Mouse (Mus musculus): ENCODE measurements around the gene Prdm16. TPM values are rescaled to one million over a fixed set of nuclear protein-coding genes. Genes with fewer than 3 reads are reported as not detected.

Gene Prdm16
- polyA plus RNA-seq, 1 experiment: not detected

DNA sequence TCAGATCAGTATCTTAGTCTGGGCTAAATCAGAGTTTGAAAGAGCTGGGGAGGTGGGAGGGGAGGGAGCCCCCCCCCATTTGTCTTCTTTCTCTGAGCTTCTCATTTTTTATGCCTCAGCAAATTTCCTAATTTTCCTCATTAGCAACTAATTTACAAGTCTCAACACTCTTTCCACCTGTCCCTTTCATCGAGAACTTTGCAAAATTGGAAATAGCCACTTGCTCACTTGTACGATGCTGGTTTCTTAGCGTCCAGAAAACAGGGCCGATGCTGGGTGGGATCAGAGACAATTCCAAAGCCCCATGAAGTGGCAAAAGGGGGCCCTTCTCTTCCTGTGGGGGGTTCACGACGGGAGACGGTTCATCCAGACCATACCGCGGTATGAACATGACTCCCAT lies 91.4 kb downstream of the Prdm16 start:
- H3K79me3 ChIP-seq (ENCODE audit: low read depth): no peaks in the 10 kb centered on the region
- H3K79me2 ChIP-seq (ENCODE audit: control insufficient read depth, insufficient read depth): no peaks in the 10 kb centered on the region
- H3K27me3 ChIP-seq (ENCODE audit: control insufficient read depth, insufficient read depth, insufficient read length): no peaks in the 10 kb centered on the region
- H3K4me3 ChIP-seq (ENCODE audit: insufficient read depth, poor library complexity, severe bottlenecking): no peak overlapping the region
- no peak for TF ChIP-seq FOSL1 (IDR thresholded peaks at IDR 0.05; ENCODE audit: insufficient read depth, low read length, poor library complexity, severe bottlenecking)
- no peak for TF ChIP-seq USF1 (IDR thresholded peaks at IDR 0.05; ENCODE audit: low read depth)
- no peak for TF ChIP-seq MAX (IDR thresholded peaks at IDR 0.05)
- no peak for TF ChIP-seq CEBPB (IDR thresholded peaks at IDR 0.05; ENCODE audit: low read depth)
- TF ChIP-seq MYOD1 (IDR thresholded peaks at IDR 0.05; ENCODE audit: control insufficient read depth, insufficient read length, low read depth): no peak
- no peak for TF ChIP-seq CTCF (IDR thresholded peaks at IDR 0.05; ENCODE audit: control insufficient read depth, insufficient read depth, insufficient read length)
- no peak for TF ChIP-seq MYOG (IDR thresholded peaks at IDR 0.05; ENCODE audit: control insufficient read depth, extremely low read depth, insufficient read length)
- H3ac ChIP-seq (ENCODE audit: control insufficient read depth, insufficient read length, low read depth): no peak overlapping the region
- H3K36me3 ChIP-seq (ENCODE audit: control insufficient read depth, insufficient read depth): no peaks in the 10 kb centered on the region

- Histone ChIP-seq H3K27me3 (ENCODE audit: control insufficient read depth, insufficient read depth, insufficient read length) (no peaks in the 10 kb centered on the region), H3K36me3 (ENCODE audit: control insufficient read depth, insufficient read depth) (no peaks in the 10 kb centered on the region), H3K4me3 (ENCODE audit: insufficient read depth, poor library complexity, severe bottlenecking) (no peak overlapping the region), H3K79me2 (ENCODE audit: control insufficient read depth, insufficient read depth) (no peaks in the 10 kb centered on the region), H3K79me3 (ENCODE audit: low read depth) (no peaks in the 10 kb centered on the region), H3ac (ENCODE audit: control insufficient read depth, insufficient read length, low read depth) (no peak overlapping the region)
- TF ChIP-seq CEBPB (IDR thresholded peaks at IDR 0.05; ENCODE audit: low read depth) (no peak), MYOG (IDR thresholded peaks at IDR 0.05; ENCODE audit: control insufficient read depth, extremely low read depth, insufficient read length) (no peak), FOSL1 (IDR thresholded peaks at IDR 0.05; ENCODE audit: insufficient read depth, low read length, poor library complexity, severe bottlenecking) (no peak), USF1 (IDR thresholded peaks at IDR 0.05; ENCODE audit: low read depth) (no peak), MAX (IDR thresholded peaks at IDR 0.05) (no peak), CTCF (IDR thresholded peaks at IDR 0.05; ENCODE audit: control insufficient read depth, insufficient read depth, insufficient read length) (no peak), MYOD1 (IDR thresholded peaks at IDR 0.05; ENCODE audit: control insufficient read depth, insufficient read length, low read depth) (no peak)
Observed at GRCm38 (mm10) chr4:154543921-154544320, 92.8 kb downstream of the Prdm16 start.

GRCm38 (mm10) chr4:154543128-154543527 lies 93.5 kb downstream of the Prdm16 start:
- no peak overlapping the region for H3K4me3 ChIP-seq (ENCODE audit: insufficient read depth, poor library complexity, severe bottlenecking)
- no peaks in the 10 kb centered on the region for H3K36me3 ChIP-seq (ENCODE audit: control insufficient read depth, insufficient read depth)
- no peaks in the 10 kb centered on the region for H3K27me3 ChIP-seq (ENCODE audit: control insufficient read depth, insufficient read depth, insufficient read length)
- H3K79me3 ChIP-seq (ENCODE audit: low read depth): no peaks in the 10 kb centered on the region
- TF ChIP-seq MYOG (IDR thresholded peaks at IDR 0.05; ENCODE audit: control insufficient read depth, extremely low read depth, insufficient read length) (no peak), MYOD1 (IDR thresholded peaks at IDR 0.05; ENCODE audit: control insufficient read depth, insufficient read length, low read depth) (no peak), MAX (IDR thresholded peaks at IDR 0.05) (no peak), FOSL1 (IDR thresholded peaks at IDR 0.05; ENCODE audit: insufficient read depth, low read length, poor library complexity, severe bottlenecking) (no peak), CTCF (IDR thresholded peaks at IDR 0.05; ENCODE audit: control insufficient read depth, insufficient read depth, insufficient read length) (no peak), USF1 (IDR thresholded peaks at IDR 0.05; ENCODE audit: low read depth) (no peak), CEBPB (IDR thresholded peaks at IDR 0.05; ENCODE audit: low read depth) (no peak)
- no peaks in the 10 kb centered on the region for H3K79me2 ChIP-seq (ENCODE audit: control insufficient read depth, insufficient read depth)
- H3ac ChIP-seq (ENCODE audit: control insufficient read depth, insufficient read length, low read depth): no peak overlapping the region

DNA sequence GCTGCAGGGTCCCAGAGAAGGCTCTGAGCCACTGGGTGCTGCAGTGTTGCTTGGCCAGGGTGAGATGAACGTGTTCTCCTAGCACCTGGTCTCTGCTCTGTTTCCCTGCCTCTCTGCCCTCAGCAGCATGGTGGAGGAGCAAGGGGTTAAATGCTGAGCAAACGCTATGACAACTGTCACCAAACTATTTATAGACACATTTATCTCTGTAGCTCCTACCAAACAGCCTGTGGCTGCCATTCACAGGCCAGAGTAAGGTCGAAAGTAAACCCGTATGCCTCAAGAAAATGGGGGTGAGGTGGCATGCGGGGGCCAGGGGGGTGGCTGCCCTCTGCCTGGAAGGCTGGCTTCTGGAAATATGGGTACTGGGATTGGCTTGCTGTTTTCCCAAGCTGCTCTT lies 94.1 kb downstream of the Prdm16 start:
- no peaks in the 10 kb centered on the region for H3K36me3 ChIP-seq (ENCODE audit: control insufficient read depth, insufficient read depth)

GRCm38 (mm10) chr4:154541632-154542276 lies 94.9 kb downstream of the Prdm16 start:
- Histone ChIP-seq H3K4me3 (ENCODE audit: insufficient read depth, poor library complexity, severe bottlenecking) (no peak overlapping the region), H3K79me3 (ENCODE audit: low read depth) (no peaks in the 10 kb centered on the region), H3ac (ENCODE audit: control insufficient read depth, insufficient read length, low read depth) (no peak overlapping the region), H3K36me3 (ENCODE audit: control insufficient read depth, insufficient read depth) (no peaks in the 10 kb centered on the region), H3K27me3 (ENCODE audit: control insufficient read depth, insufficient read depth, insufficient read length) (no peaks in the 10 kb centered on the region), H3K79me2 (ENCODE audit: control insufficient read depth, insufficient read depth) (no peaks in the 10 kb centered on the region)
- no peak for TF ChIP-seq USF1 (IDR thresholded peaks at IDR 0.05; ENCODE audit: low read depth)

More for the DNA sequence above, 94.1 kb downstream of the Prdm16 start:
- H3K79me2 ChIP-seq (ENCODE audit: control insufficient read depth, insufficient read depth): no peaks in the 10 kb centered on the region
- H3K79me3 ChIP-seq (ENCODE audit: low read depth): no peaks in the 10 kb centered on the region
- H3ac ChIP-seq (ENCODE audit: control insufficient read depth, insufficient read length, low read depth): no peak overlapping the region
- TF ChIP-seq MYOG (IDR thresholded peaks at IDR 0.05; ENCODE audit: control insufficient read depth, extremely low read depth, insufficient read length) (no peak), CTCF (IDR thresholded peaks at IDR 0.05; ENCODE audit: control insufficient read depth, insufficient read depth, insufficient read length) (no peak), MYOD1 (IDR thresholded peaks at IDR 0.05; ENCODE audit: control insufficient read depth, insufficient read length, low read depth) (no peak), USF1 (IDR thresholded peaks at IDR 0.05; ENCODE audit: low read depth) (no peak)
- no peak overlapping the region for H3K4me3 ChIP-seq (ENCODE audit: insufficient read depth, poor library complexity, severe bottlenecking)
- H3K27me3 ChIP-seq (ENCODE audit: control insufficient read depth, insufficient read depth, insufficient read length): no peaks in the 10 kb centered on the region

GRCm38 (mm10) chr4:154540671-154541070 lies 96.0 kb downstream of the Prdm16 start:
- no peaks in the 10 kb centered on the region for H3K27me3 ChIP-seq (ENCODE audit: control insufficient read depth, insufficient read depth, insufficient read length)
- H3K36me3 ChIP-seq (ENCODE audit: control insufficient read depth, insufficient read depth): no peaks in the 10 kb centered on the region
- no peak overlapping the region for H3K4me3 ChIP-seq (ENCODE audit: insufficient read depth, poor library complexity, severe bottlenecking)
- no peaks in the 10 kb centered on the region for H3K79me3 ChIP-seq (ENCODE audit: low read depth)
- H3K79me2 ChIP-seq (ENCODE audit: control insufficient read depth, insufficient read depth): no peaks in the 10 kb centered on the region
- no peak for TF ChIP-seq MYOD1 (IDR thresholded peaks at IDR 0.05; ENCODE audit: control insufficient read depth, insufficient read length, low read depth)
- TF ChIP-seq CEBPB (IDR thresholded peaks at IDR 0.05; ENCODE audit: low read depth): no peak
- no peak for TF ChIP-seq MAX (IDR thresholded peaks at IDR 0.05)
- no peak for TF ChIP-seq CTCF (IDR thresholded peaks at IDR 0.05; ENCODE audit: control insufficient read depth, insufficient read depth, insufficient read length)
- no peak for TF ChIP-seq FOSL1 (IDR thresholded peaks at IDR 0.05; ENCODE audit: insufficient read depth, low read length, poor library complexity, severe bottlenecking)
- TF ChIP-seq USF1 (IDR thresholded peaks at IDR 0.05; ENCODE audit: low read depth): no peak
- no peak for TF ChIP-seq MYOG (IDR thresholded peaks at IDR 0.05; ENCODE audit: control insufficient read depth, extremely low read depth, insufficient read length)
- no peak overlapping the region for H3ac ChIP-seq (ENCODE audit: control insufficient read depth, insufficient read length, low read depth)

All from C2C12 (cell line).